Mouse (Mus musculus) liver, postnatal 0 days (tissue): ENCODE data around the gene Prkch.
"Not testable (repeated sequence)": the region's sequence is repeated elsewhere in the genome, so short reads cannot be mapped to it uniquely, and the experiment has no call there.

Experiments used
- CTCF ChIP-seq: sonication (generic); IDR thresholded peaks from 2 replicates; pipeline ENCODE4 v1.5.1; 2016; ENCODE audit warnings: antibody characterized with exemption, low read depth
- EP300 ChIP-seq: IDR thresholded peaks from 2 replicates; pipeline ENCODE4 v1.6.1; 2016; ENCODE audit warnings: antibody characterized with exemption, low read depth, mild to moderate bottlenecking

DNA sequence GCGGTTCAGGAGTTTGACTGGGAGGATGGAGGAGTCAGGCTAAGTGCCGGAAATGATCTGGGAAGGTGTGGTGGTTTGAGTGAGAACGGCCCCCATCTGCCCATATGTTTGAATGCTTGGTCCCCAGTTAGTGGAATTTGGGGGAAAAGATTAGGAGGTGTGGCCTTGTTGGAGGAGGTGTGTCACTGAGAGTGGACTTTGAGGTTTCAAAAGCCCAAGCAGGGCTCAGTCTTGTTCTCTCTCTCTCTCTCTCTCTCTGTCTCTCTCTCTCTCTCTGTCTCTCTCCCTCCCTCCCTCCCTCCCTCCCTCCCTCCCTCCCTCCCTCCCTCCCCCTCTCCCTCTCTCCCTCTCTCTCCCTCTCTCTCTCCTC is 46.5 kb upstream of the Prkch start:
- TF ChIP-seq CTCF, EP300: not testable (repeated sequence)
